Mouse (Mus musculus) cortical plate, adult 2 months (tissue): ENCODE data around the gene Fam184b.

Source experiments
- CTCF ChIP-seq: fragments of 200-500 bp; IDR thresholded peaks from 2 replicates; pipeline ENCODE4 v1.5.1; 2011; ENCODE audit warnings: mild to moderate bottlenecking, control low read depth, low read length; ENCODE audit not compliant: insufficient read depth; ENCODE audit errors: extremely low read depth
- POLR2A ChIP-seq: fragments of 200-500 bp; IDR thresholded peaks from 2 replicates; pipeline ENCODE4 v1.6.1; 2011; ENCODE audit warnings: mild to moderate bottlenecking, low read length, control low read depth; ENCODE audit not compliant: insufficient read depth; ENCODE audit errors: extremely low read depth

GRCm38 (mm10) chr5:45526338-45526737, 113.1 kb downstream of the Fam184b start:
- TF ChIP-seq POLR2A = no peak
- no peak for TF ChIP-seq CTCF
